Mouse (Mus musculus) kidney, postnatal 14 days (tissue): ENCODE results near the gene Atrnl1.
A peak's percentile ranks its signal among the peaks of the same experiment; 100 is the strongest.
"Not testable (repeated sequence)": the region's sequence is repeated elsewhere in the genome, so short reads cannot be mapped to it uniquely, and the experiment has no call there.

Source experiments
- DNase-seq: peaks from one replicate; pipeline ENCODE4 v3.0.0; 2022; ENCODE audit warnings: mixed read lengths

Gene Atrnl1

DNA sequence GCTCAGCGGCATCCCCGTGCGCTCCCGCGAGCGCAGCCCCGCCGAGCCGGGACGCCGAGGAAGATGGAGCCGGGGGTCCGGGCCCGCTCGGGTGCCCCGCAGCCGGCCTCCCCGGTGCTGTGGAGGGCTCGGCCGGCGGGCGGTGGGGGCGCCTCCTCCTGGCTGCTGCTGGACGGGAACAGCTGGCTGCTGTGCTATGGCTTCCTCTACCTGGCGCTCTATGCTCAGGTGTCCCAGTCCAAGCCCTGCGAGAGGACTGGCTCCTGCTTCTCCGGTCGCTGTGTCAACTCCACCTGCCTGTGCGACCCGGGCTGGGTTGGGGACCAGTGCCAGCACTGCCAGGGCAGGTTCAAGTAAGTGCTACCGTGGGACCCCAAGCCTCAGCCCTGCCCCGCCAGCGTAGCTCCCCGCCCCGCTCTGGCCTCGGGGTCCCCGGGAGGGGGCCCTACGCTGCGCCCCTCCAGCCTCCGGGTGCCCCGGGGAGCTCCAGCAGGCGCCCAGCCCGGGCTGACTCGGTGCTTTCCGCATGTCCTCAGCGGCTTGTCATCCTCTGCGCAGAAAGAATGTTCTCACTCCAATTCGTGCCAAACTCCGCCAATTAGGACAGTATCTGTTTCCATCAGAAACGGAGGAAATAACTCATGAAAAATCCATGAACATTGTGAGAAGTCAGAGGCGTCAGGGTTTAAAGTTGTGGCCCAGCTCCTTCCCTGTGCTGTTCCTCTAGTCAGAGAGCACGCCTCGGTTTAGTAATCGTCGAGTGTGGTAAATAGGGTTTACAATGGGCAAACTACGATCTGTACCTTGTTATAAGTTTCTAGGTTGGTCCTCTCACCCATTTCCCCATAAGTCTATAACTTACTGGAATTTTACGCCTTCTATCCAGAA, 701 bp downstream of the Atrnl1 start:
- peak; percentile 75 for DNase-seq

DNA sequence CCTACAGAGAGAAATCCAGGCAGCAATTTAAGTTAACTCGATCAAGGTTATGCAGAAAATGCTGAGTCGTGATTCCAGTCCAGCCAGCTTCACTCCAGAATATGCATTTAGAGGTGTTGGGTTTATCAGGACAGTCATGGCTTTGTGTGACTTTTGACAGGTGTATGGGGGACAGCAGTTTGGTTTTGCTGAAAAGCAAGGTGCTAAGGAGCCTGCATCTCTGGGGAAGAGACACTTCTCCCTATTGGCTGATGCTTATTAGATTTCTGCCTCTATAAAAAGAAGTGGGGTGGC, 1.3 kb downstream of the Atrnl1 start:
- no peak for DNase-seq

DNA sequence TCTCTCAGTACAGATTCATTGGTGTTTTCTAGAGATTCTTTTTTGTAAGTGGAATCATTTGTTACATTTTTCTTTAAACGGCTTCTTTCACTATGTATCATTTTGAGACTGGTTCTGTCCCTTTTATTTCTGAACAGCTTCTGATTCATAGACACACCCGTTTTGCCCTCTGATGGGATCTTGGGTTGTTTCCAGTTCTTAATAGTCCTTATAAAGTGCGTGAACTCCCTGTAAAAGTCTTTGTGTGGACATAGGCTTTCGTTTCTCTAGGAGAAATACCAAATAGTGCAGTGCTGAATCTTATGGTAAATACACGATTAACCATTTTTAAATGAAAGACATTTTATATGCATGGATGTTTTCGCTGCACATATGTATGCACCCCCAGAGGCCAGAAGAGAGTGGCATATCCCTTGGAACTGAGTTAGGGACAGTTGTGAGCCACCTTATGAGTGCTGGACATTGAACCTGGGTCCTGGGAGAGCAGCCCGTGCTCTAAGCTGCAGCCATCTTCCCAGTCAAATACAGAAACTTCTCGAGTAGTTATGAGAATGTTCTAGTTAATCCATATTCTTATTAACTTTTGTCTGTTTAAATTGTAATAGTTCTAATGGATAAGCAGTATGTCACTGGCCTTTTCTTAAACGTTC, 5.3 kb downstream of the Atrnl1 start:
- no peak for DNase-seq

DNA sequence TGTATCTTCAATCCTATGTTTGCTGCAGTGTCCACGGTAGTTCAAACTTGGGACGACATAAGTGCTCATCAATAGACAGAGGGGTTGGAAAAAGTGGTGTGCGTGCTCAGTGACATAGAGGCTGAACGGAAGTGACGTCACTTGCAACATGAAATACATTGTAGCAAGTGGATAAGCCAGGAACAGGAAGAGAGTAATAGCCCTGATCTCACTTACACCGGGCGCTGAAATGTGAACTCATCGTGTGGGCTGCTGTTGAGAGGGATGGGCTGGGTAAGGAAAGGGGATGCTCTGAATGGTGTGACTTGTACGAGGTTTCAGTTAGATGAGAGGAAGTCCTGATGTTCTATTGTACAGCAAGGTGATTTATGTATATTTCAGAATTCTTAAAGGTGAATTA, 8.3 kb downstream of the Atrnl1 start:
- no peak for DNase-seq

DNA sequence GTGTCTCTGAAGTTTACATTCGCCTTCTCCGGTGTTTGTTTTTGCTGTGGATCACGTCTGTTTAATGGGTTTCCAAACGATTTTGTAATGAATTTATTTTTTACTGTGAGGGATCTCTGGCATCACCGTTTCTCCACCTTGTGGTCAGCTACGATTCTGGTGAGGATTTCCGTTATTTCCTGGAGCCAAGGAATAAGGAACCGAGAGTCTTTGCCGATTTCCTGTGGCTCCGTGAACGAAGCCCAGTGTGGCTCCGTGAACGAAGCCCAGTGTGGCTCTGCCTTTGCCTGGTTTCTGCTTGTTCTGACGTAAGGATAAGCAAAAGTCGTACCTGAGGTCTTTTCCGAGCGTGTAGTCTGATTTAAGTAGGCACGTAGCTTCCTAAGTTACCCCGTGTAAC, 11.0 kb downstream of the Atrnl1 start:
- no peak for DNase-seq

DNA sequence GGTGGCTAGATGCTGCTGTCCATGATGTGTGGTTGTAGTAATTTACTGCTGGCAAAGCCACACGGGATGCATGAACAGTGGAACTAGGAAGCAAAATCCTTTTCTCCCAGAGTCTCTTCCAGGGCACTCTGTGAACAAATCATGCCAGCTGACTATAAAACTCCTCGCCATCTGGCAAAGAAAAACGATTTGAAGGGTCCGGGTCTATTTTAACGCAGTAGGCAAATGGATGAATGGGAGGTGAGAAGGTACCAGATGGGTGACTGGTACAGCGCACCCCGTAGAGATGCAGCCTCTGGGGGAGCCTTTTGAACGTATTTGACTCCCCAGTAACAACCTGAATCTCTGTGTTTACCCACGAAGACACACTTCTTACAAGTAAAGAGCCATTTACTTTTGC, 14.9 kb downstream of the Atrnl1 start:
- DNase-seq = no peak

DNA sequence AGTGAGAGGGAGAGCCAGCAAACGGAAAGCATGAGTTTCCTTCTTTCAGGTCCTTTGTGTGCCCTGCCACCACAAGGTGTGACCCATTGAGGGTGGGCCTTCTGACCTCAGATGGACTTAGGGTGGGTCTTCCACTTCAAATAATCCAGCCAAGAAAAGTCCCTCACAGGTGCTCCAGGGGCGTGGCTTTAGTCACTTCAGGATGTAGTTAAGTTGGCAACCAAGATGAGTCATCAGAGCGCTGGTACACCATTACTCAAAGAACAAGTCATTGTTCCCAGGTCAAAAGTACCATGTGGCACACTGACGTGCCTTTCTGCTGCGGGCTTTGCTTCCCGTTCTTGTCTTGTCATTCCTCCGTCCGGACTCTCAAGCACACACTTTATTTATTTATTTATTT, 16.4 kb downstream of the Atrnl1 start:
- no peak for DNase-seq

DNA sequence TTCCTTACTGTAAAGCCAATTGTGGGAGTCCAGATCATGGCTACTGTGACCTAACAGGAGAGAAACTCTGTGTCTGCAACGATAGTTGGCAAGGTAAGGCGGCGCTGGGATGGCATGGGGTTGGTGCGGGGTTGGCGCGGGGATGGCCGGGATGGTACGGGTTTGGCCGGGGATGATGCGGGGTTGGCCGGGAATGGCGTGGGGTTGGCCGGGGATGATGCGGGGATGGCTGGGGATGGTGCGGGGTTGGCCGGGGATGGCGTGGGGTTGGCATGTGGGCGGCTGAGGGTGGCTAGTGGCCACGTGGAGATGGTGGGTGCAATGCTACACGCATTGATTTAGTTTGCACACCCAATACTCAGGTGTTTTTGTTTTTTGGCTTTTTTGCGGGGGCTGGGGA, 31.7 kb downstream of the Atrnl1 start:
- no peak for DNase-seq

DNA sequence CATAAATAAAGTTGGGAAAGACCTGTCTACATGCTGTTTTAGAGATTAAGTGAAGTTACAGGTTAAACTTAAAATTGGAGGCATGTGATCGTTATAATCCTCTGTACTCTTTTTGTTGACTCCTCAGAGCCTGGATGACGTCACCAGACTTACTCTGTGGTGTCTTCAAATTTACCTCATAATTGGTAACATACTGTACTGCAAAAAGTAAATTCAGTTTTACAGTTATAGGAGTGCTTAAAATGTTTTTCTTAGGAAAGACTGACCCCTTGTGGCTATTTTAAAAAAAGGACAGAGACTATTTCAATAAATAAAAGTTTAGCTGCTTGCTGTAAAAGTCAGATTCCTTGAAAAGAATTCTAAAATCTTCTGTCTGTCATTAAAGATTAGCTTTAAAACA, 32.1 kb downstream of the Atrnl1 start:
- DNase-seq = no peak

DNA sequence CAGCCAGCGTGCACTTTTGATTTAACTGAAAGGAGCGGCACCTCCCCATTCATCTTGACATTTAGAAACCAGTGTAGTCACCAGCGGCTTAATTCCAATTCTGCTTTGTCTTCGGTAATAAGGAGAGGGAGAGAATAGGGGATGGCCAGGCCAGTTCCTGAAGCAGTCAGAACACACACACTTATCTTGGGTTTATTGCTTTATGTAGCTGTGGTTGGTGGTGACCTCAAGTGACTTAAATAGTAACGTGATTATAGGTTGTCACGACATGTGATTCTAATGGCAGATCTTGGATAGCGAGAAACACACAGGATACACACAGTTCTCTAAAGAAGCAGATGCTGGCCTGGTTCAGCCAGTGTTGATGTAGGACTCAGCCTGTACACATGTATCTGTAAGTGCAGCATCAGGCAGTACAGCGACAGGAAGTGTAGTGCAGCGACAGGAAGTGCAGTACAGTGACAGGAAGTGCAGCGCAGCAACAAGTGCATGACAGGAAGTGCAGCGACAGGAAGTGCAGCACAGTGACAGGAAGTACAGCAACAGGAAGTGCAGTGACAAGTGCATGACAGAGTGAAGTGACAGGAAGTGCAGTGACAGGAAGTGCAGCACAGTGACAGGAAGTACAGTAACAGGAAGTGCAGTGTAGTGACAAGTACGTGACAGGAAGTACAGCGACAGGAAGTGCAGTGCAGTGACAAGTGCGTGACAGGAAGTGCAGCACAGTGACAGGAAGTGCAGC, 37.5 kb downstream of the Atrnl1 start:
- no peak for DNase-seq

DNA sequence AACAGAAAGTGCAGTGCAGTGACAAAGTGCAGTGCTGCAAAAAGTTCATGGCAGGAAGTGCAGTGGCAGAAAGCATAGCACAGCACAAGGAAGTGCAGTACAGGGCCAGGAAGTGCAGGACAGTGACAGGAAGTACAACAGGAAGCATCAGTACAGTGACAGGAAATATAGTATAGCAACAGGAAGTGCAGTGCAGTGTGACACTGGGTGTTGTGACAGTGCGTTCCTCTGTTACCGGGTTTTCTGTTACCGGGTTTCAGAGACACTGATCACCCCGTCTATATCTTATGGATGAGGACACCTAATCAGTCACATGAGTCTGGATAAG, 38.1 kb downstream of the Atrnl1 start:
- no peak for DNase-seq

DNA sequence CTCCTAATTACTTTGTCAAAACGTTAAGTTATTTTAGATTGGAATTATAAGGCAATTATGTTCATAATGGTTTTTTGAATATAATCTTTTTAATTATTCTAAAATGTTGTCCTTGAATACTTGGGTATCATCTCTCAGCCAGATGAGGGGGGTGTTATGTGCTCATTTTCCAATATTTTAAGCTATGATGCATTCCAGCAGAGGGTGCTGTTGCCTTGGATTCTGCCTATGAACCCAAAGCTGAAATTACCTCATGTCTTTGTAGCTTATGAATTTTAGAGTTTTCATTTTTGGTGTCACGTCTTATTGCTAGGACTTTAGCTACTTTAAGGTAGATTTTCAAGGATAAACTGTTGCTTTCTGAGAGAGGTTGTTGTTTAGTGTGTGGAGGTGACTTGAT, 44.2 kb downstream of the Atrnl1 start:
- DNase-seq = peak; percentile 67

DNA sequence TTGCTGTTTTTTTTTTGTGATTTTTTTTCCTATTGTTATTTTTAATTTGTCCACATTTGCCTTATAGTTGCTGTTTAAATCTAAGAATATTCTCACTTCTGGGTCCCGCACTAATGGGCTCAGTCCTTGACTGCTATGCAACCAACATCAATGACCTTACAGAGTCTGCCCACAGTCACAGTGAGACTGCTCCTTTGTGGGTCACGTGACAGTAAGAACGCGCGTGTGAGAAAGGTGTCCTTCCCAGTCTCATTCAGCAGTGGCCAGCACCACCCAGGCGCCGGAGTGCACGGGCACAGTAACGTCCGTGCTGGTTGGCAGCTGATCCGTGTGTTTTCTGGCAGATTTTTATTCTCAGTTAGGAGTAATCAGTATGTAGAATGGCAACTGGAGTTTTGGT, 44.7 kb downstream of the Atrnl1 start:
- no peak for DNase-seq

DNA sequence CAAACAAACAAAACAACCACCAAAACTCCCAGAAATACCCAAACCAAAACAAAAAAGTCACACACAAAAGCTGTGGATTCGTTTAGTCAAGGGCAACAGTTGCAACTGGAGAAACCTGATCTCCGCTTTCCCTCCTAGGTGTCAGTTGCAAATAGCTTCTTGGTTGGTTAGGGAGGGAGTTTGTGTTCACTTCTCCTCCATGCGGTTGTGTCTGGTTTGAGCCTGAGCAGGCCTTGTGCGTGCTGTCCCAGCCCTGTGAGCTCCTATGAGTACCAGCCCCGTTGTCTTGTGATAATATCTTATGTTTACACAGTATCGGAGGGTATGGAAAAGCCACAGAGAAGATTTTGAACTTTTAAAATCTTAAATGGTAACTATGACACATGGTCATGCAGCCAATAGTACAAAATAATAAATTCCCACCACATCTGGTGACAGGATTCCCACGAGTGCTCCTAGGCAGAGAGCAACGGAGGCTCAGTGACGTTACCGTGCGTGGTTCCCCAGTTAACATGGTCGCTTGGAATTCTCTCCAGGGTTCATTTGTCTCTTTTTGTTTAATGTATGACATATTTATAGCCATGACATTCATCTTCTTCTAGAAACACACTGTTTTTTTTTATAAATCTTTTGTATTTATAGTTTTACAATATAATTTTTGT, 46.7 kb downstream of the Atrnl1 start:
- DNase-seq = peak; percentile 27

DNA sequence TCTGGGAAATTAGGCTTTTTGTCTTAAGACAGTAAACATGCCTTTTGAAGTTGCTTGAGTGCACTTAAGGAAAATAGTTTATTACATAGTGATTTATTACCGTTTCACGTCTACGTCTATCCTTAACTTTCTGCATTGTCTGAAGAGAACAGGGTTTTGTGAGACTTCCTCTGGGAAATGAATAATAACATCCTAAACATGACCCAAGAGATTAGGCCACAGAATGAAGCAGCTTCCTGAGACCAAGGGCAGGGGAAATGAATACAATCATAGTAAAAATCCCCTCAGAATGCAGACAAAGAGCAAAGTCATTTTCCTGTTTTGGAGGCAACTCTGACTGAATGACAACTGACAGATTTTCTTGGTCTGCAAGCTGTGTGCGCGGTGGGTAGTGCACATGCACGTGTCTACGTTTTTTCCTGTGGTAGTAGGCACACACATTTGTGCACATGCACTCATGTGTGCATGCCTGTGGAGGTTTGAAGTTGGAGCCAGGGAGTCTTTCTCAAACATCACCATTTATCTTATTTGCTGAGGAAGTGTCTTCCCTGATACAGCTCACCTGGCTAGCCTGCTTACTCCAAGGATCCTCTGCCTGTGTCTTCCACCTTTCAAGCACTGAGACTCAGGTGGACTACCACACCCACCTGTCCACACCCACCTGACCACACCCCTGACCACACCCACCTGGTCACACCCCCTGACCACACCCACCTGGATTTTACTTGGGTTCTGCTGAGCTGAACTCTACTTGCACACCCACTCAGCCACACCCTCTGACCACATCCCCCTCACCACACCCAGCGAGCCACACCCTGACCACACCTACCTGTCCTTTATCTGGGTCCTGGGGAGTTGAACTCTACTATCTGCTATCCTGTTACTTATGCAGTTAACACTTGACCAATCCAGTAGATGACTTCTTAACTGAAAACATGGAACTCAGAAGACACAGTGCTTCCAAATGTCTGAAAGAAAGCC, 47.6 kb downstream of the Atrnl1 start:
- peak; percentile 18 for DNase-seq

DNA sequence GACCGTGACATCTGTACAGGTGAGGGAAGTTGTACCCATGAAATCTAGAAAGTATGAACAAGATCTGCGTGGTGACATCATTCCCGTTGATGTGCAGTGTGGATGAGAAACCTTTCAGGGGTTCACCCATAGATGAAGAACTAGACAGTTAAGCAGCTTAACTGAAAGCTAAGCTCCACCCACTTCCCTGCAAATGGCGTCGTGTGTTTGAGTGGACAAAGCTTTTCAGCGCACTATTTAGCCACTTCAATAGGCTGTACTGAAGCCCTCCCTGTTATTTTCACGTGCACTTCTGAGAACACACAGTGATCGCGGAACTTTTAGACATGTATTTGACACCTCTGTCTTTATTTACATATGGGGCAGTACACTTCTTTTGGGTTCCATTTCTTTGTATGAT, 56.2 kb downstream of the Atrnl1 start:
- DNase-seq = no peak

DNA sequence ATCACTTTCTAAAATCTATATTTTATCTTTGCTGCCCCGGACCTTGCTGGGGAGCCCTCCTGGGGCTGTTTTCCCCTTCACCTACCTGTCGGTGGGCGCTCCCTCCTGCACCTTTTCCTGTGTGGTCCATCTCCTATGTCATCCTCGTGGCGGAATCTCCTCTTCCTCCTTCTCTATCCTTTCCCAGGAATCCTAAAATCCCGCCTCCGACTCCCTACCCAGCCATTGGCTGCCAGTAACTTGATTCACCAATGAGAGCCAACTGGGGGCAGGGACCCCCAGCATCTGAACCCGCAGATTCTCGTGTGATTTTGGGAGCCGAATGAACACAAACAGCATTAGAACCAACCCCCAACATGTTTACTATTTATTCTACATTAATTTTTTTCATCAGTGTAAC, 57.1 kb downstream of the Atrnl1 start:
- DNase-seq = no peak

DNA sequence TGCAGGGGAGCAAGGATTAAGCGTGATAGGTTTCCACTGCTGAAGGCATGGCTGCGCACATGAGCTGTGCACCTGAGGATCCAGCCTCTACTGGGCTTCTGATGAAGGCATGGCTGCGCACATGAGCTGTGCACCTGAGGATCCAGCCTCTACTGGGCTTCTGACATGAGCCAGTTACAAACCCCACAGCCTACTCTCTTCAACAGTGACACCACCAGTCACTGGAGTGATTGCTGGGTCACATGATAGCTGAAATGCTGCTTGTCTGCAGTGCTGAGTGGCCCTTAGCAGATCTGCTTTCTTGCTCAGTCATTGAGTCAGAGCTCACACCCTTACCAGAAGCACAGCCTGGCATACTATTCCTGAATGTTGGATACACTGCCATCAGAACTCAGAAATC, 68.6 kb downstream of the Atrnl1 start:
- DNase-seq = no peak

DNA sequence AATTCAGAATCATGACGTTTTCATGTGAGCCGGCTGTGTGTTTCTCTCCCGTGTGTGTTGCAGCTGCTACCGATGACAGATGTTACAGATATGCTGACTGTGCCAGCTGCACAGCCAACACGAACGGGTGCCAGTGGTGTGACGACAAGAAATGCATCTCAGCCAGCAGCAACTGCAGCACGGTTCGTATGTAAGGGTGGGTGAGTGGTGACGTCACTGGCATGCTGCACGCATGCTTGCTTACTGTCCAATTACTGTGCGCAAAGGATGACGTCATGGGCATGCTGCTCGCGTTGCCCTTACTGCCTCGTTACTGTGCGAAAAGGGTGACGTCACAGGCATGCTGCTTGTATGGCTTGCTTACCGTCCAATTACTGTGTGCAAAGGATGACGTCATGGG, 75.8 kb downstream of the Atrnl1 start:
- DNase-seq = no peak

DNA sequence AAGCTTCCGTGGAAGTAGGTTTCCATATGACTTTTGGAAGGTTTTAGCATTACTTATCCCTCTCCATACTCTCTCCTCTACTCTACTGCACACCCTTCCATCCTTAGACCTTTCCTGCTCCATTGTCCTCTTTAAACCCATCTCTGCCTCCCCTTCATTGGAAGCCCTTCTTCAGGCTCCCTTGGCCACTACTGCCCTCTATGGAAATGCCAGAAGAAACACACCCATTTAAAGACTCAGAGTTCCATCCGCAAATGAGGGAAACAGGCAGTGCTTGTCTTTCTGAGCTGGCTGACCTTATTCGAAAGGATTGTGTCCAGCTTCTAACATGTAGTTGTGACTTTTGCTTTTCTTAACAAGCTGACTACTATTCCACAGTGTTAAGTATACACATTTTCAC, 81.7 kb downstream of the Atrnl1 start:
- DNase-seq = no peak

DNA sequence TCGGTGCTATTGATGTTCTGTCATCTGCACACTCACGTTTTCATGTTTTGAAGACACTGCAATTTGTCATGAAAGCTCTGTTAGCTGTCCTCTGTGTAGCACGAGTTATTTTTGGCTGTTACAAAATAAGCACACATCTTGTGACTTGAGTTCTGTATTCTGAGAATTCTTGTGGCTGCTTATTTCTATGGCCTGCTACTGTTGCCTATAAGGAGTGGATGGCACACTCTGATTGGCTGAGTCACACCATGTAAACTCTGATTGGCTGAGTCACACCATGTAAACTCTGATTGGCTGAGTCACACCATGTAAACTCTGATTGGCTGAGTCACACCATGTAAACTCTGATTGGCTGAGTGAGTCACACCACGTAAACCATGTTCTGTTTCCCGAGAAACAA, 85.9 kb downstream of the Atrnl1 start:
- DNase-seq = not testable (repeated sequence)

DNA sequence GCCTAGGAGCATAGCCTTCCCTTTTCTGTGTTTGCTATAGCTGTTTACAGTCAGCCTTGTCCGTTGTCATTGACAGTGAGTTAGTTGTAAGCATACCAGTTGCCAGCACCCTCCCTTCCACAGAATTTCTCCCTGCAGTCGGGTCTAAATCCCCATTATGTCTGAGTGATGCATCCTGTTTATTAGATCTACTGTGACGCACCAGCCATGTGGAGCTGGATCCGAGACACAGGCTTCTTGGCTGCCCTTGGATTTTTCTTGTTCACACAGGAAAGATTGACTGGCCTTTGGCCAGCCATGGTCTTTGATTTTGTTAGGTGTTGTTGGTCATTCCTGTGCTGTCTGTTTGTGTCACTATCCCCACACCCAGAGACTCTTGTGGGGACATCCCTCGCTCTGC, 102.3 kb downstream of the Atrnl1 start:
- peak; percentile 15 for DNase-seq
